Comparison of ENCODE assay signal across 8 mouse cellular contexts in the genomic region with DNA sequence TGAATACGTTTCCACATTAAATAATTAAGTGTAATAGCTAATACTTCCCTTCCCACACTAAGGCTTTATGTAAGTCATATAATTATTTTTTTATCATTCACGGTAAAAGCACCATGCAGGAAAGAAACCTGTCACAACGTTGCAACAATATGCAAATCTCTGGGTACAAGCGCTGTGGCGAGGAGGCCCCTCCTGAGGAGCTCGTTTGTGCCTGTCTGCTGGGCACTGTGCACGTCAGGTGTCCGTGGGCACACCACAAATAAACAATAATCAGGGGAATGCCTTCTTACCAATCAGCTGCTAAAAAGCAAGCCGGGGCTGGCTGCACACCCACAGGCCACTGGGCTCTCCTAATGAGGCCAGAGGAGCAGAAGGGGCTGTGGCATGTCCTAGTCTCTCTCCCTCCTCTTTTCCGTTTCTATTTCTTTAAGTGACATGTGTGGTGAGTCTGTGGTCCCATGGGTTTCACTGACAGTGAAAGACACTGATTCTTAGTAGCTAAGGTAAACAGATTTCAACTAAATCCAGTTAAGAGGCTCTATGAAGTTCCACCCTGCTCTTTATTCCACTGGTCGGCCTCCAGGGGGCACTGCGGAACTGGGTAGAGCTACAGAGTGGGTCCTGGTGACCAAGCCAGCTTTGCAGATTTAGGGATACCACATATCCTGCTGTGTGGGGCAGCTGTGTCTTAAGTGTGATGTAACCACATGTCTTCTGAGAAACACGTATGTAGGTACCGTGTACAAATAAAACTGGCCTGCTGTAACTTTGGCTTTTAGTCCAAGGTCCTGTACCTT.
DNase-seq lines count a peak whose midpoint lies in the region; ATAC-seq and TF ChIP-seq lines count a peak whose summit lies in the region.

No protein-coding gene starts in this region.

- no peak overlapping the region for H3K4me2 ChIP-seq in embryonic facial prominence, embryonic 14.5 days (ENCODE audit: low read depth, low read length)

- H3K4me3 ChIP-seq in MEL (ENCODE audit: control insufficient read depth in 1 of 2, insufficient read depth in 1 of 2, low read depth in 2 of 2, low read length in 2 of 2), result no peak overlapping the region
- H3K4me3 ChIP-seq in bone marrow macrophage, adult 2 months (ENCODE audit: insufficient read depth, low read length), result no peak overlapping the region
- no peak overlapping the region for H3K4me3 ChIP-seq in embryonic facial prominence, embryonic 14.5 days (ENCODE audit: low read depth, low read length)

- no peak overlapping the region for H3K9ac ChIP-seq in MEL (ENCODE audit: control insufficient read depth, low read depth, low read length, poor library complexity, severe bottlenecking)
- no peak overlapping the region for H3K9ac ChIP-seq in embryonic facial prominence, embryonic 14.5 days (ENCODE audit: low read depth, low read length)

- no peaks in the 10 kb centered on the region for H3K9me3 ChIP-seq in MEL (replicated peaks; ENCODE audit: insufficient read depth, low read length)
- no peaks in the 10 kb centered on the region for H3K9me3 ChIP-seq in embryonic facial prominence, embryonic 14.5 days (ENCODE audit: control insufficient read depth, low read length)

- TF ChIP-seq EP300 in MEL (IDR thresholded peaks at IDR 0.05; ENCODE audit: low read depth in 1 of 2, low read length in 2 of 2), result no peak

- intact Hi-C loops in heart, postnatal 10 days (cut with DNase I), result loop anchor here (2.0 to 10.0 kb wide), 3 partner anchors 276 to 698 kb away; no protein-coding TSS in a partner anchor

- H3K36me3 ChIP-seq in MEL (ENCODE audit: control insufficient read depth in 1 of 2, insufficient read depth in 2 of 2, low read length in 2 of 2), result no peaks in the 10 kb centered on the region
- 0 out of 2 replicates have a peak, but pooled peaks cover 7% of the 10 kb centered on the region for H3K36me3 ChIP-seq in embryonic facial prominence, embryonic 14.5 days (ENCODE audit: control insufficient read depth, insufficient read depth, low read length)

- peak; percentile 85 to 94 (median 93) for TF ChIP-seq CTCF in MEL (IDR thresholded peaks at IDR 0.05 in 2 of 3, conservative IDR thresholded peaks at IDR 0.05 in 1 of 3; ENCODE audit: control insufficient read depth in 1 of 3, insufficient read depth in 1 of 3, low read depth in 2 of 3, low read length in 3 of 3, poor library complexity in 1 of 3, severe bottlenecking in 1 of 3)
- TF ChIP-seq CTCF in bone marrow macrophage, adult 2 months (IDR thresholded peaks at IDR 0.05; ENCODE audit: low read depth, low read length), result peak; percentile 52

- no peaks in the 10 kb centered on the region for H3K79me2 ChIP-seq in MEL (ENCODE audit: control insufficient read depth, insufficient read depth, low read length, poor library complexity)

- 58% methylated on average over 14 of the region's 14 CpGs for WGBS in embryonic facial prominence, embryonic 14.5 days

- no peaks in the 10 kb centered on the region for H3K27me3 ChIP-seq in MEL (ENCODE audit: control insufficient read depth in 1 of 2, insufficient read depth in 2 of 2, low read length in 2 of 2)
- H3K27me3 ChIP-seq in embryonic facial prominence, embryonic 14.5 days (replicated peaks; ENCODE audit: control insufficient read depth, insufficient read depth, low read length), result no peaks in the 10 kb centered on the region

- DNase-seq in MEL (ENCODE audit: low read depth, low spot score), result peak; percentile 79
- DNase-seq in embryonic facial prominence, embryonic 14.5 days (ENCODE audit: low spot score), result peak; percentile 75
- DNase-seq in heart, postnatal 10 days, result peak; percentile 72 to 89
- DNase-seq in layer of hippocampus, postnatal 10 days (ENCODE audit: low spot score in 2 of 2), result peak; percentile 85 to 91
- peak; percentile 43 for DNase-seq in lung, postnatal 36 days
- peak; percentile 69 to 90 for DNase-seq in right cerebral cortex, postnatal 10 days (ENCODE audit: low spot score in 2 of 2)
- DNase-seq in urinary bladder, postnatal 36 days (ENCODE audit: low spot score in 2 of 2), result peak; percentile 42 to 64

- peak; percentile 98 for TF ChIP-seq RAD21 in MEL (IDR thresholded peaks at IDR 0.05; ENCODE audit: low read depth, low read length)

- ATAC-seq in embryonic facial prominence, embryonic 14.5 days (ENCODE audit: low read depth), result peak; percentile 62; the same call in 1 of the 2 replicates

- TF ChIP-seq POLR2A in MEL (IDR thresholded peaks at IDR 0.05; ENCODE audit: control insufficient read depth in 1 of 2, insufficient read depth in 1 of 2, low read depth in 1 of 2, low read length in 2 of 2, poor library complexity in 1 of 2), result no peak
- TF ChIP-seq POLR2A in bone marrow macrophage, adult 2 months (IDR thresholded peaks at IDR 0.05; ENCODE audit: borderline replicate concordance, low read depth, low read length), result no peak

- no peaks in the 10 kb centered on the region for H3K4me1 ChIP-seq in MEL (ENCODE audit: control insufficient read depth in 1 of 2, insufficient read depth in 2 of 2, low read length in 2 of 2)
- H3K4me1 ChIP-seq in bone marrow macrophage, adult 2 months (ENCODE audit: control insufficient read depth, insufficient read depth, low read length), result no peaks in the 10 kb centered on the region
- no peaks in the 10 kb centered on the region for H3K4me1 ChIP-seq in embryonic facial prominence, embryonic 14.5 days (ENCODE audit: control insufficient read depth, insufficient read depth, low read length)

- H3K27ac ChIP-seq in MEL (ENCODE audit: control insufficient read depth, low read depth, low read length), result no peak overlapping the region
- H3K27ac ChIP-seq in bone marrow macrophage, adult 2 months (ENCODE audit: insufficient read depth, low read depth, low read length), result no peak overlapping the region
- no peak overlapping the region for H3K27ac ChIP-seq in embryonic facial prominence, embryonic 14.5 days (replicated peaks; ENCODE audit: low read depth, low read length)

TF ChIP-seq in MEL, 35 proteins besides CTCF, POLR2A, EP300 and RAD21:
- no peak for TF ChIP-seq TAL1 (IDR thresholded peaks at IDR 0.05; ENCODE audit: low read length)
- TF ChIP-seq MXI1 (IDR thresholded peaks at IDR 0.05; ENCODE audit: low read depth, low read length), result 0 out of 2 replicates have a peak, but pooled peaks have one; percentile 15
- peak; percentile 99 for TF ChIP-seq SMC3 (IDR thresholded peaks at IDR 0.05; ENCODE audit: low read depth, low read length)
- peak; percentile 98 for TF ChIP-seq ZC3H11A (IDR thresholded peaks at IDR 0.05; ENCODE audit: low read depth, low read length)
